Mouse (Mus musculus) hindbrain, embryonic 16.5 days (tissue): Measurements from ENCODE around the gene Mslnl. TPM values are rescaled to one million over a fixed set of nuclear protein-coding genes. Genes with fewer than 3 reads are reported as not detected.

ENCODE experiments used
- ATAC-seq: fragments of 200-750 bp; cut with Nextera tagmentation; 2 replicates; pipeline ENCODE4 v1.8.0; 2017; ENCODE audit warnings: moderate TSS enrichment, moderate library complexity
- H3K27ac ChIP-seq: fragments of 300-500 bp; sonication (generic); 2 replicates; pipeline ENCODE4 v1.5.1; 2014; ENCODE audit warnings: low read depth, mild to moderate bottlenecking, control low read depth, low read length, moderate library complexity
- H3K27me3 ChIP-seq: fragments of 300-500 bp; sonication (generic); replicated peaks from 2 replicates; pipeline ENCODE4 v1.6.1; 2014; ENCODE audit warnings: low read length; ENCODE audit not compliant: control insufficient read depth, insufficient read depth
- H3K36me3 ChIP-seq: fragments of 300-500 bp; sonication (generic); 2 replicates; pipeline ENCODE4 v1.6.1; 2014; ENCODE audit warnings: mild to moderate bottlenecking, low read length, moderate library complexity, mixed read lengths; ENCODE audit not compliant: control insufficient read depth, insufficient read depth
- H3K4me1 ChIP-seq: fragments of 300-500 bp; sonication (generic); 2 replicates; pipeline ENCODE4 v1.6.1; 2014; ENCODE audit warnings: low read depth, low read length; ENCODE audit not compliant: control insufficient read depth, insufficient read depth
- H3K4me2 ChIP-seq: fragments of 300-500 bp; sonication (generic); 2 replicates; pipeline ENCODE4 v1.6.1; 2014; ENCODE audit warnings: mild to moderate bottlenecking, low read length, control low read depth, moderate library complexity
- H3K4me3 ChIP-seq: fragments of 300-500 bp; sonication (generic); 2 replicates; pipeline ENCODE4 v1.5.1; 2014; ENCODE audit warnings: mild to moderate bottlenecking, low read length, control low read depth, moderate library complexity
- H3K9ac ChIP-seq: fragments of 300-500 bp; sonication (generic); 2 replicates; pipeline ENCODE4 v1.6.1; 2014; ENCODE audit warnings: low read depth, mild to moderate bottlenecking, control low read depth, low read length, moderate library complexity
- H3K9me3 ChIP-seq: fragments of 300-500 bp; sonication (generic); 2 replicates; pipeline ENCODE4 v1.6.1; 2014; ENCODE audit warnings: mild to moderate bottlenecking, low read length, moderate library complexity; ENCODE audit not compliant: control insufficient read depth
- WGBS: fragments of 180-500 bp; shearing (Covaris S2); extraction: QIAGEN DNeasy Blood & Tissue Kit; methylation state at CpG from one replicate; pipeline ENCODE4 v1.1.7; 2014; 5-methylcytosine and 5-hydroxymethylcytosine counted together
- microRNA-seq: library from miRNA; unstranded; fragments of <30 nt; microRNA quantifications from one replicate; pipeline ENCODE4, GENCODE M21; 2017
- polyA plus RNA-seq: library from polyadenylated mRNA; unstranded; fragments of >200 nt; fragmentation: Nextera tagmentation; extraction: Ambion mirVana; gene quantifications from 2 replicates; pipeline ENCODE4 v1.2.1, GENCODE M21; 2015

The Mslnl gene
- polyA plus RNA-seq, 1 experiment from 2014 or later, result not detected

DNA sequence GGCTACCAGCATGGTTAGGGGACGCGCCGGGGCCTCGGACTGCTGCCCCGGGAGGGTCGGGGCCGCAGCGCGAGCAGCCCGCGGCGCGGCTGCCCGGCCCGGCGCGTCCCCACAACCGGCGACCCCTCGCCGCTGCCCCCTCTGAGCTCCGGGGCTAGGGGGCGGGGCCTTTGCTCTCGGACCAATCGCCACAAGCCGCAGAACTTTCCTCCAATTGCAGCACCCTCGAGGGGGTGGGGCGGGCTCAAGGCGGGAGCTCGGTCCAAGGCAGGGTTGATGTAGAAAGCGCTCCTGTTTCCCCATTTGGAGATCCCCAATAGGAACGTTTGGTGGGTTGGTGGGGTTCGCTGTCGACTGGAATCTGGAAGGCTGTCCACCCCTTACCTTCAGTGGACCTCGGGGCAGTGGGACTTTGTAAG is 61.1 kb downstream of the Mslnl start, which contains the start of gene Metrn:
Gene Metrn, minus strand, starts transcription at position 186 of the 419 bp plus-strand sequence.
- H3K27ac ChIP-seq, result peak within 1 kb of the TSS; percentile 83
- H3K27me3 ChIP-seq, result peaks cover 3% of the 10 kb centered on the region; the same call in 1 of the 2 replicates
- H3K9ac ChIP-seq, result peak within 1 kb of the TSS; percentile 67
- peak within 1 kb of the TSS; percentile 65 for H3K4me3 ChIP-seq
- peak; percentile 55 for ATAC-seq
- H3K36me3 ChIP-seq, result no peaks in the 10 kb centered on the region
- no peaks in the 10 kb centered on the region for H3K9me3 ChIP-seq
- H3K4me2 ChIP-seq, result peak within 1 kb of the TSS; percentile 83
- WGBS, result 0% methylated on average over 28 of the region's 35 CpGs
- peaks cover 28% of the 10 kb centered on the region for H3K4me1 ChIP-seq

Small RNAs within 50 kb of the gene (microRNA-seq; reads per million reads assigned to microRNA genes)
- not detected for gene Gm25083
- gene Mir6966, result 0.62 reads per million

Other genes starting within 250 kb of the Mslnl start
- gene Sstr5, start 238.8 kb upstream of the Mslnl start, polyA plus RNA-seq, result 1.0 TPM in 2 replicates
- gene Sox8, start 165.4 kb upstream of the Mslnl start, polyA plus RNA-seq, result 24.2 and 25.1 TPM in 2 replicates
- gene Lmf1, start 157.0 kb upstream of the Mslnl start, polyA plus RNA-seq, result 27.7 and 28.2 TPM in 2 replicates
- 5.5 and 11.3 TPM in 2 replicates for gene Gng13, start 18.9 kb upstream of the Mslnl start, polyA plus RNA-seq
- 6.4 and 7.4 TPM in 2 replicates for gene Chtf18, start 8.6 kb upstream of the Mslnl start, polyA plus RNA-seq
- gene Rpusd1, start 8.4 kb upstream of the Mslnl start, polyA plus RNA-seq, result 32.9 and 33.0 TPM in 2 replicates
- gene Msln, start 18.3 kb downstream of the Mslnl start, polyA plus RNA-seq, result 0.52 and 0.76 TPM in 2 replicates
- gene Narfl, start 37.7 kb downstream of the Mslnl start, polyA plus RNA-seq, result 29.9 and 30.4 TPM in 2 replicates
- 149 and 169 TPM in 2 replicates for gene Haghl, start 49.6 kb downstream of the Mslnl start, polyA plus RNA-seq
- gene Ccdc78, start 50.5 kb downstream of the Mslnl start, polyA plus RNA-seq, result 0.21 and 0.28 TPM in 2 replicates
- gene Fam173a, start 56.9 kb downstream of the Mslnl start, polyA plus RNA-seq, result 99.9 and 103 TPM in 2 replicates
- gene AC134908.4, start 59.6 kb downstream of the Mslnl start, polyA plus RNA-seq, result 1.6 and 2.2 TPM in 2 replicates
- gene Metrn, start 61.1 kb downstream of the Mslnl start, polyA plus RNA-seq, result 79.4 and 88.8 TPM in 2 replicates
- 38.1 and 43.0 TPM in 2 replicates for gene Fbxl16, start 73.0 kb downstream of the Mslnl start, polyA plus RNA-seq
- 29.7 and 32.7 TPM in 2 replicates for gene Wdr24, start 87.6 kb downstream of the Mslnl start, polyA plus RNA-seq
- gene Jmjd8, start 92.8 kb downstream of the Mslnl start, polyA plus RNA-seq, result 51.0 and 55.4 TPM in 2 replicates
- 397 and 428 TPM in 2 replicates for gene Stub1, start 97.4 kb downstream of the Mslnl start, polyA plus RNA-seq
- gene Rhbdl1, start 101.3 kb downstream of the Mslnl start, polyA plus RNA-seq, result 61.6 and 73.4 TPM in 2 replicates
- 14.8 and 15.4 TPM in 2 replicates for gene Gm20683, start 105.7 kb downstream of the Mslnl start, polyA plus RNA-seq
- 16.9 and 20.3 TPM in 2 replicates for gene Rhot2, start 108.8 kb downstream of the Mslnl start, polyA plus RNA-seq
- 13.1 and 16.2 TPM in 2 replicates for gene Wdr90, start 125.5 kb downstream of the Mslnl start, polyA plus RNA-seq
- gene Mcrip2, start 132.7 kb downstream of the Mslnl start, polyA plus RNA-seq, result 34.1 and 38.9 TPM in 2 replicates
- gene Mettl26, start 139.0 kb downstream of the Mslnl start, polyA plus RNA-seq, result 63.4 and 67.5 TPM in 2 replicates
- gene Wfikkn1, start 144.8 kb downstream of the Mslnl start, polyA plus RNA-seq, result 0.34 and 0.51 TPM in 2 replicates
- gene Rab40c, start 183.7 kb downstream of the Mslnl start, polyA plus RNA-seq, result 49.5 and 50.8 TPM in 2 replicates
- gene Pigq, start 208.9 kb downstream of the Mslnl start, polyA plus RNA-seq, result 83.1 and 90.5 TPM in 2 replicates
- gene Nhlrc4, start 208.9 kb downstream of the Mslnl start, polyA plus RNA-seq, result 0.19 and 0.52 TPM in 2 replicates
- gene A930017K11Rik, start 216.5 kb downstream of the Mslnl start, polyA plus RNA-seq, result 3.9 and 4.7 TPM in 2 replicates
- gene Capn15, start 249.8 kb downstream of the Mslnl start, polyA plus RNA-seq, result 20.6 and 25.5 TPM in 2 replicates